Mouse (Mus musculus): ENCODE measurements around the gene Rabgef1.

Gene Rabgef1

DNA sequence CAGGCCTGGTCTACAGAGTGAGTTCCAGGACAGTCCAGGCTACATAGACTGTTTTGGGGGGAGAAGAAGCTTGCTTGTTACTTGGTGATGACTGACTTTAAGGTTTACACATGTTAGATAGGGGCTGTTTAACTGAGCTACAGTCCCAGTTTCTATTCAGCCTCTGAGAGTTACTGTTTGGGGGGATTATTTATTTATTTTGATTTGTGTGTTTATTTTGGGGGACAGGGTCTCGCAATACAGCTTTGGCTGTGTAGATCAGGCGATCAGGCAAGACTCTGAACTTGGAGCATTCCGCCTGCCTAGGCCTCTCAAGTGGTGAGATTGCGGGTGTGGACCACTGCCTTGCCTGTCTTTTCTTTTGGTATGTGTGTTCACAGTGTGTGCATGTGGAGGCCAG lies 1.4 kb downstream of the Rabgef1 start:
- DNase-seq = no peak

DNA sequence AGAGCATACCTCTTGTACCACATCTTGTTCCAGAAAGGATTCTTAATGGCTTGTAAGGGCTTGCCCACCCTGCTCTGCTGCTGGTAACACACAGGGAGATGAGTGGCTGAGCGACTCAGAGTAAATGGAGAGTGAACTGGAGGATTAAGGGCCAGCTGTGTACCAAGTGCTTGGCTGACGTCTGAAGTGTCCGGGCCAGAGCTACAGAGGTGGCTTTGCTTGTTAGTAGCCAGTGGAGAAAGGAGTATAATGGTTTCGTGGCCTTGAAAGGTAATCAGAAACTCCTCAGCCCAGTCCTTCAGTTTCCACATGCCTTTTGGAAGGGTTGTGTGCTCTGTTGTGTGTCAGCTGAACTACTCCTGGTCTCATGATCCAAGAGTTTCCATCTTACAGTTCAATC lies 6.3 kb downstream of the Rabgef1 start:
- DNase-seq = no peak

DNA sequence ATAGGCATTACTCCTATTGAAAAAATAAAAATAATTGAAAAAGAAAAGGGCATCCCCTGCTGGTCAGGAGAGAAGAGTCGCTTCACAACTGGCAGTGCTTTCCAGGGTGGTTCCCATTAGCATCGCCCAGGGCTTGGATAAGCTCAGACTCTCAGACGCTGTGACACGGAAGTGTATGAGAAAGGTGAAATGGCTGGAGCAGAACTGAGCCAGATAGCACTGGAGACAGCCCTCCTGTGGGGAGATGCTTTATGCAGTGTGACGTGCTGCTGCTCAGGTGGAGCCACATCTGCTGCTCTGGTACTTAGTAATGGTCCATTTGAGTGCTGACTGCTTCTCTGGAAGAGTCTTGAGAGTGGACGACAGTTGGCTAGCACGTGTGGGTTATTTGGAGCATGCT lies 8.8 kb downstream of the Rabgef1 start:
- DNase-seq = no peak

GRCm38 (mm10) chr5:130181740-130182540 lies 10.3 kb downstream of the Rabgef1 start:
- DNase-seq = no peak

GRCm38 (mm10) chr5:130182541-130182821 lies 10.9 kb downstream of the Rabgef1 start:
- no peak for DNase-seq

GRCm38 (mm10) chr5:130184193-130184856 lies 12.7 kb downstream of the Rabgef1 start:
- peak in 1 of 2 experiments; percentile 44 for DNase-seq

DNA sequence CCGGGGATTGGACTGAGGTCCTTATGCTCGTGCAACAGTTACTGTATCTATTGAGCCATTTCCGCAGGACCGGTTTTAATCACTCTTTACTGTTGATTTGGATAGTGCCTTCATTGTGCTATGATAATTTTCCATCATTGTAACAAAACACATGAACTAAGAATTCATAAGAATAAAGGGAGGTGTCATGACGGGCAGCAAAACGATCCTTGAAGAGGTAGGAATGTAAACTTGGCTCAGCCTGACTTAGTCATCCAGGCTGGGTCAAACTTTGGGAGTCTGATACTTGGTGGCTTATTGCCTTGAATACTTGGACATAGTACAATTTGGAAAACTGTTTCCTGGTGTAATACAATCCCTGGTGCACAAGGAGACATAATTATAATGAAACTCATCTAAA lies 13.7 kb downstream of the Rabgef1 start:
- DNase-seq = no peak

- DNase-seq = no peak
These were observed 15.8 kb downstream of the Rabgef1 start for GRCm38 (mm10) chr5:130187383-130187782.

DNA sequence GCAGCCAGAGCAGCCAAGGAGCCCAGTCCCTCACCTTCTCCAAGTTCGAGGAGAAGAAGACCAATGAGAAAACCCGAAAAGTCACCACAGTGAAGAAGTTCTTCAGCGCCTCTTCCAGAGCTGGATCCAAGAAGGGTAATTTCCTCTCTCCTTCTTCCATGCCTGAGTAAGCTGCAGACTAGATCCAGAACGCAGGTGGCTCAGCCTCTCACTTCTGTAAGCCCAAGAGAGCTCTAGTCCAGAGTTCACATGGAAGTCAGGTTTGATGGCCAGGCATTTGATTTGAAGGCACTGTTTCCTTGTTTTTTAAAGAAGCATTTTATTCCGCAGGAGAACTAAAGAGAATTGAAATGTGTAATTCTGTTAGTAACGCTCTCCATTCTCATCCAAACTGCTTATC lies 19.3 kb downstream of the Rabgef1 start:
- DNase-seq = peak; percentile 41 to 56

GRCm38 (mm10) chr5:130191865-130192264 lies 20.3 kb downstream of the Rabgef1 start:
- no peak for DNase-seq

GRCm38 (mm10) chr5:130192356-130192944 lies 20.9 kb downstream of the Rabgef1 start:
- peak; percentile 27 to 58 for DNase-seq

DNA sequence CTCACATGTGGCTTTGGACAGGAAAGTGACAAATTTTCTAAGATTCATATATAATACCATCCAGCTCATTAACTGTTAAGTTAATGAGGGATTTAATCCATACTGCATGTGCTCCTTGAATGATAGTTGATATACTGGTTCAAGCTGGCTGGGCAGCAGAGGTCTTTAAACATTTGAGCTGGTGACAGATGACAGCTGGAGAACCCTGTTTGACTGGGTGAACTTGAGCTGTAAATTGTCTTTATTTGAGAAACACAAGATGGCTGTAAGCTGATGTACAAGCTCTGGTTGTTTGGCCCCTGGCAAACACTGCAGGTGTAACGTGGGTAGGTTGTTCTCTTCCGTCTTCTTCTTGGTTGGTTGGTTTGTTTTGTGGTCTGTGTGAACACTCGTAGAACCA lies 22.2 kb downstream of the Rabgef1 start:
- no peak for DNase-seq

- DNase-seq = no peak
These were observed 24.7 kb downstream of the Rabgef1 start for GRCm38 (mm10) chr5:130196307-130196706.

DNA sequence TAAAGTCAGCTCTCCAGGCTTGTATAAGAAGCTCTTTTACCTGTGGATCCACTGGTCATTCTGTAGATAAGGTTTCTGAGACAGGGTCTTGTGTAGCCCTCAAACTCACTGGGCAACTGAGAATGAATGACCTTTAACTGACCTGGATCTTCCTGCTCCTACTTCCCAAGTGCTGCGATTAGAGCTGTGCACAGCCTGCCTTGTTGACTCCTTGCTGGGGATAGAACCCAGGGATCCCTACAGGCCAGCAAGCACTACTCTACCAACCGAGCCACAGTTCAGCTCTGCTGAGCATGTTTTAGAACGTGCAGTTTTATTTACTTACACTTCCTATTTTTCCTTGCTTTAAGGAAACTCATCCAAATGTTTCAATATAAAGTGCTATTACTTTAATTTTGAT lies 25.9 kb downstream of the Rabgef1 start:
- DNase-seq = no peak

DNA sequence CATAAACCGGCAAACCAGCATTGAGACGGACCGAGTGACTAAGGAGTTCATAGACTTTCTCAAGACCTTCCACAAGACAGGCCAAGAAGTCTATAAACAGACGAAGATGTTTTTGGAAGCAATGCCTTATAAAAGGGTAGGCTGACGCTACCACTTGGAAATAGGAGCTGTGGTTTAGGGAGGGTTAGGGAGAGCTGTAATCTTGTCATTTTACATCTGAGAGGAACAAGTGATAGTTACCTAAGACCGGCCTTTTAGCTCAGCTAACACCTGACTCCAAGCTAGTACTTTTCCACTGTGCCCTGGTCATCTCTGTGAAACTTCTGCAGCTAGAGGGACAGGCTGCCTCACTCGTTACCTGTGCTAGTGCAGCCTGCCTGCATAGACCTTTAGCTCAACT lies 26.4 kb downstream of the Rabgef1 start:
- no peak for DNase-seq

- DNase-seq = peak; percentile 60 to 90
These were observed 28.8 kb downstream of the Rabgef1 start for GRCm38 (mm10) chr5:130200233-130201029.

DNA sequence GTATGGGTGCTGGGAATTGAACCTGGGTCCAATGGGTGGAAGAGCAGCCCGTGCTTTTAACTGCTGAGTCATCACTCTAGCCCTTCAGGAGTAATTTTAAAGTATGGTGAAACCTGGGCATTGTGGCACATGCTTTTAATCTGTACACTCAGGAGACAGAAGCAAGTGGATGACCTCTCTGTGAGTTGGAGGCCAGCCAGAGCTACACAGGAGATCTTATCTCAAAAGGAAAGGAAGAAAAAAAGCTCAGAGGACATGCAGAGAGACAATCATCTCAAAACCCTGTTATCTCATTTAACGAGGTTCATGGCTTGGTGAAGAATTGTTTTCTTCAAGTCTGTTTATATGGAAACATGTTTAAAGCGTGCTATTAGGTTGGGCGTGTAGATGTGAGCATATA lies 32.4 kb downstream of the Rabgef1 start:
- DNase-seq = no peak

- DNase-seq = no peak
These were observed 33.0 kb downstream of the Rabgef1 start for GRCm38 (mm10) chr5:130204560-130204959.

- DNase-seq = no peak
These were observed 33.9 kb downstream of the Rabgef1 start for GRCm38 (mm10) chr5:130205441-130206023.

DNA sequence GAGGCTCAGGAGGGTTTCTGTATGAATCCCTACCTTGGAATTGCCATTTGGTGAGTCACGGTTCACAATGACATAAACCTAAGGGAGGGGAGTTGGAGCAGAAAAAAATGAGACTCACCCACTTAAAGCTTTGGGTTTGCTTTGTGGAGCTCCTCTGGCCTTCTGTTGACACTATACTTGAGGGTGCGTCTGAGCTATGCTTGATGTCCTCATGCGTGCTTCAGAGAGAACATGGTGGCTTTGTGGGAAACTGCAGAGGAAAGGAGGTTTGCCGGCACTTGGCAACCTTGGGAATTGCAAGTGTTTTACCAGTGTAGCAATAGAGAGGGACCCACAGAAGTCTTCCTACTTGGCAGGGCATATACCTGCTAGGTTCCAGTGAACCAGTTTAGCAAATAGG lies 35.7 kb downstream of the Rabgef1 start:
- DNase-seq = no peak

DNA sequence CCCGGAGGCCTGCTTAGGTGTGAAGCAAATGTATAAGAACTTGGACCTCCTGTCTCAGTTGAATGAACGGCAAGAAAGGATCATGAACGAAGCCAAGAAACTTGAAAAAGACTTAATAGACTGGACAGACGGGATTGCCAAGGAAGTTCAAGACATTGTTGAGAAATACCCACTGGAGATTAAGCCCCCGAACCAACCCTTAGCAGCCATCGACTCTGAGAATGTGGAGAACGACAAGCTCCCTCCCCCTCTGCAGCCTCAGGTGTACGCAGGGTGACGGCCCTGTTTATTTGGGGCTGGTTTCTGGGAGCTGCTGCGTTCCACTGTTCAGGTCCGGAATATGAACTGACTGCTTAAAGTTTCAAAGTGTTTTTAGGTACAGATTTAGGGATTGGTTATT lies 41.4 kb downstream of the Rabgef1 start:
- DNase-seq = no peak

DNA sequence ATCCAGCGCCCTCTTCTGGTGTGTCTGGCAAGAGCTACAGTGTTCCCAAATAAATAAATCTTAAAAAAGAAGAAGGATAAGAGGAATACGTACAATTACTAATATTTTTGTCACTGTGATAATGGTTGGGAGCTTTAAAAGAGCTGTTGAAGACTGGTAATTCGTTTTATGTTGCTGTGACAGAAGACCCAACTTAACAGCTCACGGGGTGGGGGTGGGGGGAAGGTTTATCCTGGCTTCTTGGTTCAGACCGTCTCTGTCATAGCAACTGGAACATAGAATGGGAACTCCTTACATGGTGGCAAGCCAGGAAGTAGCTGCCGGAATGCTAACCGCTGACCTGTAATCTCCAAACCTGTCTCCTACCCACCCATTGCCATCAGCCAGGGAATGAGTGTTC lies 45.2 kb downstream of the Rabgef1 start, which contains the start of gene Tmem248:
Gene Tmem248, plus strand, starts transcription at position 301 of the 400 bp plus-strand sequence.
- no peak for DNase-seq

GRCm38 (mm10) chr5:130217406-130217805 lies 45.8 kb downstream of the Rabgef1 start:
- no peak for DNase-seq

Data from kidney, postnatal 25 days (tissue).